Mouse (Mus musculus) MEL (cell line): ENCODE results near the gene Hmbs. TPM values are rescaled to one million over a fixed set of nuclear protein-coding genes. Genes with fewer than 3 reads are reported as not detected.
A peak's percentile ranks its signal among the peaks of the same experiment; 100 is the strongest.

Experiments used
- CTCF ChIP-seq, 3 experiments: IDR thresholded peaks in 2 of 3; conservative IDR thresholded peaks in 1 of 3; 2 replicates each; pipeline ENCODE4 v1.5.1; 2011 to 2012; ENCODE audit warnings: low read length in 3 of 3, low read depth in 2 of 3, mild to moderate bottlenecking in 2 of 3, improper control_type of control experiment in 1 of 3, inconsistent platforms in 1 of 3, mixed read lengths in 1 of 3, moderate library complexity in 1 of 3; ENCODE audit not compliant: control insufficient read depth in 1 of 3, insufficient read depth in 1 of 3, poor library complexity in 1 of 3, severe bottlenecking in 1 of 3
- E2F4 ChIP-seq: IDR thresholded peaks from 2 replicates; pipeline ENCODE4 v1.6.1; 2011; ENCODE audit warnings: low read depth, low read length, improper control_type of control experiment, borderline replicate concordance
- ELF1 ChIP-seq: IDR thresholded peaks from 2 replicates; pipeline ENCODE4 v1.6.1; 2014; ENCODE audit warnings: low read depth, mild to moderate bottlenecking, inconsistent platforms, low read length, improper control_type of control experiment, moderate library complexity
- EP300 ChIP-seq, 2 experiments: IDR thresholded peaks; 2 replicates each; pipeline ENCODE4 v1.6.1; 2011; ENCODE audit warnings: improper control_type of control experiment in 2 of 2, low read length in 2 of 2, low read depth in 1 of 2, mild to moderate bottlenecking in 1 of 2
- GABPA ChIP-seq: IDR thresholded peaks from 2 replicates; pipeline ENCODE4 v1.6.1; 2012; ENCODE audit warnings: low read depth, mild to moderate bottlenecking, inconsistent platforms, low read length, improper control_type of control experiment, moderate library complexity
- MAFK ChIP-seq: IDR thresholded peaks from 2 replicates; pipeline ENCODE4 v1.6.1; 2011; ENCODE audit warnings: low read depth, mild to moderate bottlenecking, low read length, improper control_type of control experiment, borderline replicate concordance
- MAX ChIP-seq: IDR thresholded peaks from 2 replicates; pipeline ENCODE4 v1.6.1; 2011; ENCODE audit warnings: low read length, improper control_type of control experiment
- MAZ ChIP-seq: IDR thresholded peaks from 2 replicates; pipeline ENCODE4 v1.6.1; 2012; ENCODE audit warnings: low read depth, mild to moderate bottlenecking, inconsistent platforms, low read length, improper control_type of control experiment
- MEF2A ChIP-seq: IDR thresholded peaks from 2 replicates; pipeline ENCODE4 v1.6.1; 2014; ENCODE audit warnings: low read depth, mild to moderate bottlenecking, inconsistent platforms, low read length, improper control_type of control experiment; ENCODE audit not compliant: poor library complexity, insufficient replicate concordance, severe bottlenecking; ENCODE audit errors: extremely low read depth
- MXI1 ChIP-seq: IDR thresholded peaks from 2 replicates; pipeline ENCODE4 v1.6.1; 2011; ENCODE audit warnings: mild to moderate bottlenecking, low read depth, low read length, improper control_type of control experiment
- NELFE ChIP-seq: IDR thresholded peaks from 2 replicates; pipeline ENCODE4 v1.6.1; 2011; ENCODE audit warnings: low read depth, low read length, improper control_type of control experiment
- NRF1 ChIP-seq: IDR thresholded peaks from 2 replicates; pipeline ENCODE4 v1.6.1; 2014; ENCODE audit warnings: low read depth, mild to moderate bottlenecking, inconsistent platforms, low read length, improper control_type of control experiment, moderate library complexity; ENCODE audit not compliant: poor library complexity, insufficient read depth, severe bottlenecking
- POLR2A ChIP-seq, 2 experiments: IDR thresholded peaks; 2 replicates each; pipeline ENCODE4 v1.6.1; 2011 to 2012; ENCODE audit warnings: low read length in 2 of 2, mild to moderate bottlenecking in 2 of 2, control low read depth in 1 of 2, improper control_type of control experiment in 1 of 2, low read depth in 1 of 2, moderate library complexity in 1 of 2; ENCODE audit not compliant: control insufficient read depth in 1 of 2, insufficient read depth in 1 of 2, poor library complexity in 1 of 2
- POLR2AphosphoS2 ChIP-seq: IDR thresholded peaks from 2 replicates; pipeline ENCODE4 v1.6.1; 2011; ENCODE audit warnings: low read length, improper control_type of control experiment
- POLR2AphosphoS5 ChIP-seq: IDR thresholded peaks from 2 replicates; pipeline ENCODE4 v1.6.1; 2012; ENCODE audit warnings: low read depth, borderline replicate concordance, mild to moderate bottlenecking, inconsistent platforms, low read length, moderate library complexity, mixed read lengths
- RAD21 ChIP-seq: IDR thresholded peaks from 2 replicates; pipeline ENCODE4 v1.6.1; 2011; ENCODE audit warnings: mild to moderate bottlenecking, low read depth, low read length, improper control_type of control experiment
- SIN3A ChIP-seq: IDR thresholded peaks from 2 replicates; pipeline ENCODE4 v1.6.1; 2012; ENCODE audit warnings: low read length, improper control_type of control experiment, inconsistent platforms
- SMC3 ChIP-seq: IDR thresholded peaks from 2 replicates; pipeline ENCODE4 v1.6.1; 2011; ENCODE audit warnings: low read depth, low read length, improper control_type of control experiment
- TAL1 ChIP-seq: IDR thresholded peaks from 2 replicates; pipeline ENCODE4 v1.6.1; 2012; ENCODE audit warnings: mild to moderate bottlenecking, inconsistent platforms, low read length, moderate library complexity, mixed read lengths
- TCF12 ChIP-seq: IDR thresholded peaks from 2 replicates; pipeline ENCODE4 v1.6.1; 2014; ENCODE audit warnings: low read depth, mild to moderate bottlenecking, inconsistent platforms, low read length, improper control_type of control experiment, moderate library complexity
- USF1 ChIP-seq: IDR thresholded peaks from 2 replicates; pipeline ENCODE4 v1.6.1; 2014; ENCODE audit warnings: low read depth, mild to moderate bottlenecking, inconsistent platforms, low read length, improper control_type of control experiment, moderate library complexity
- USF2 ChIP-seq, 2 experiments: IDR thresholded peaks; 2 replicates each; pipeline ENCODE4 v1.6.1; 2011 to 2012; ENCODE audit warnings: improper control_type of control experiment in 2 of 2, low read length in 2 of 2, borderline replicate concordance in 1 of 2, inconsistent platforms in 1 of 2, low read depth in 1 of 2, mild to moderate bottlenecking in 1 of 2; ENCODE audit not compliant: insufficient read depth in 1 of 2
- ZC3H11A ChIP-seq: IDR thresholded peaks from 2 replicates; pipeline ENCODE4 v1.6.1; 2012; ENCODE audit warnings: low read depth, mild to moderate bottlenecking, inconsistent platforms, low read length, improper control_type of control experiment
- ZKSCAN1 ChIP-seq: IDR thresholded peaks from 2 replicates; pipeline ENCODE4 v1.6.1; 2012; ENCODE audit warnings: low read depth, mild to moderate bottlenecking, inconsistent platforms, low read length, improper control_type of control experiment, moderate library complexity
- ZMIZ1 ChIP-seq: IDR thresholded peaks from 2 replicates; pipeline ENCODE4 v1.6.1; 2012; ENCODE audit warnings: low read depth, mild to moderate bottlenecking, inconsistent platforms, low read length, improper control_type of control experiment, moderate library complexity
- ZNF384 ChIP-seq: IDR thresholded peaks from 2 replicates; pipeline ENCODE4 v1.6.1; 2012; ENCODE audit warnings: low read depth, mild to moderate bottlenecking, inconsistent platforms, low read length, improper control_type of control experiment
- polyA plus RNA-seq, 2 experiments: library from polyadenylated mRNA; stranded (reverse) in 1 of 2; unstranded in 1 of 2; fragments of >175 nt in 1 of 2; fragments of >200 nt in 1 of 2; gene quantifications; 2 replicates each; pipeline versions ENCODE4 v1.2.1 to v1.2.4; 2012; ENCODE audit warnings: low replicate concordance in 2 of 2, low read depth in 1 of 2; ENCODE audit not compliant: insufficient read length in 2 of 2, insufficient read depth in 1 of 2, missing spikeins in 1 of 2
- total RNA-seq: library from RNA; depleted of rRNA; stranded (reverse); fragments of 300-350 nt; gene quantifications from 2 replicates; pipeline ENCODE4 v1.2.3, GENCODE M21; 2012

Gene Hmbs
- total and polyA plus RNA-seq, 3 experiments = 138 to 145 TPM; not detected in 1

DNA sequence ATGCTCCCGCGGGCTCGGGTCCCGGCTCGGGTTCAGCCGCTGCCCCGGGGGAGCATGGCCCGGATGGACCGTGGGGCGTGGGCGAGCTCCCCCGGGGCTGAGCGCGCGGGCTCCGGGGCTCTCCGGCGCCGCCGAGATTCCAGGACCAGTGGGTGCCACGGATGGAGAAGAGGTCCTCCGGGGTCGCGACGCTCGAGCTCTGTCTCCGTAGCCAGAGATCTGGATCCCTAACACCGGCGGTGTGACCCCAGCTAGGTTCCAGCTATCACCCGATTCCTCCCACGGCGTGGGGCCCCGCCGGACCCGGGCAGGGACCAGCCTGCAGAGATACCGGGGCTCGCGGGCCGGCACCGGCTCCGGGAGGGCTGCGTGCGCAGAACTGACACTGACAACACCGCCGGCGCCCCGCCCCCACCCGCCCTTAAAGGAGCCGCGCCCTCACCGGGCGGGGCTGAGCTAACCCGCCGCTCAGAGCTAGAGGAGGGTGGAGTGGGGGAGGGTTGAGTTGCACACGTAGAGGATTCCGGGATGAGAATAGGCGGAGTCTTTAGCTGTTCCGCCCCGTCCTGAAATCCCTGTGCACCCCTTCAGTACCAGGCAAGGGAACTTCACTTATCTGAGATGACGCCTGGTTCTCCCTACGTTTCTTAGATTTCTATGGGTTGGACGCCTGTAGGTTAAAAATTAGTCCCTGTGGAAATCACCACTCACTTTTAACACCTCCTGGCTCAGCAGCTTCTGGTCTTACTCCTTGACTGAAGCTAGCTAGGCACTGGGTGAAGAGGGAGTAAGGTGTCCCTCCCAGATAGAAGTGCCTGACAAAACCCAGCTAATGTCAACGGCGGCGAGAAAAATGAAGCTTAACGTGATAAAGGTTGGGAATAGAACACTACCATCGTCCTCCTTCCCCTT lies 23.9 kb downstream of the Hmbs start, which contains the start of gene C2cd2l (continued):
- TF ChIP-seq MXI1 (peak; percentile 10), ZMIZ1 (no peak), MAX (peak; percentile 50), GABPA (no peak), POLR2AphosphoS2 (peak; percentile 40; the same call in 1 of the 2 replicates), TAL1 (no peak), MAZ (peak; percentile 24; the same call in 1 of the 2 replicates), POLR2AphosphoS5 (no peak), EP300 (IDR thresholded peaks at IDR 0.05; ENCODE audit: low read depth in 1 of 2, low read length in 2 of 2) (no peak), MEF2A (no peak), POLR2A (IDR thresholded peaks at IDR 0.05; ENCODE audit: control insufficient read depth in 1 of 2, insufficient read depth in 1 of 2, low read depth in 1 of 2, low read length in 2 of 2, poor library complexity in 1 of 2) (peak; percentile 52 to 68; a peak in 3 of 4 replicates), SMC3 (no peak), USF1 (no peak), E2F4 (no peak), ZC3H11A (no peak), ZNF384 (peak; percentile 12; the same call in 1 of the 2 replicates), TCF12 (peak; percentile 56; the same call in 1 of the 2 replicates), NELFE (peak; percentile 69), ELF1 (peak; percentile 79), ZKSCAN1 (no peak), CTCF (IDR thresholded peaks at IDR 0.05 in 2 of 3, conservative IDR thresholded peaks at IDR 0.05 in 1 of 3; ENCODE audit: control insufficient read depth in 1 of 3, insufficient read depth in 1 of 3, low read depth in 2 of 3, low read length in 3 of 3, poor library complexity in 1 of 3, severe bottlenecking in 1 of 3) (0 out of 6 replicates have a peak, but pooled peaks of 1 of the 3 experiments have one; percentile 0), MAFK (no peak), SIN3A (peak; percentile 88), USF2 (IDR thresholded peaks at IDR 0.05; ENCODE audit: borderline replicate concordance in 1 of 2, insufficient read depth in 1 of 2, low read depth in 1 of 2, low read length in 2 of 2) (no peak), NRF1 (peak; percentile 69), RAD21 (no peak)
